Mouse (Mus musculus): ENCODE results near the gene Orai2. TPM values are rescaled to one million over a fixed set of nuclear protein-coding genes. Genes with fewer than 3 reads are reported as not detected.
A peak's percentile ranks its signal among the peaks of the same experiment; 100 is the strongest.
"Not testable (repeated sequence)": the region's sequence is repeated elsewhere in the genome, so short reads cannot be mapped to it uniquely, and the experiment has no call there.

The Orai2 gene
- polyA plus RNA-seq (2016; fragmentation: Nextera tagmentation; extraction: Ambion mirVana), result 18.6 and 18.9 TPM in 2 replicates

- peak; percentile 89 for ATAC-seq (ENCODE audit: low FRiP score, low read depth)
- H3K4me1 ChIP-seq, result peaks cover 10% of the 10 kb centered on the region
- H3K36me3 ChIP-seq, result peaks cover 4% of the 10 kb centered on the region; the same call in 1 of the 2 replicates
- H3K27me3 ChIP-seq (replicated peaks), result no peaks in the 10 kb centered on the region
- peak within 1 kb of the TSS; percentile 97 for H3K4me2 ChIP-seq (replicated peaks)
- H3K9me3 ChIP-seq, result peaks cover 7% of the 10 kb centered on the region; the same call in 1 of the 2 replicates
- 5% methylated on average over 49 of the region's 49 CpGs for WGBS
- no peak within 1 kb of the TSS for H3K27ac ChIP-seq
- H3K9ac ChIP-seq, result peak within 1 kb of the TSS; percentile 73
- peak within 1 kb of the TSS; percentile 59 for H3K4me3 ChIP-seq
These were observed at the start of gene Orai2 for GRCm38 (mm10) chr5:136170512-136171362. Gene Orai2, minus strand, starts transcription at chr5:136170713.

- ATAC-seq (ENCODE audit: low FRiP score, low read depth), result no peak
- H3K27me3 ChIP-seq (replicated peaks), result no peaks in the 10 kb centered on the region
- H3K36me3 ChIP-seq, result peaks cover 41% of the 10 kb centered on the region
- 86% methylated on average over 12 of the region's 12 CpGs for WGBS
- H3K9me3 ChIP-seq, result no peaks in the 10 kb centered on the region
- H3K4me3 ChIP-seq, result no peak overlapping the region
- no peak overlapping the region for H3K4me2 ChIP-seq (replicated peaks)
- no peak overlapping the region for H3K9ac ChIP-seq
- H3K27ac ChIP-seq, result no peak overlapping the region
- no peaks in the 10 kb centered on the region for H3K4me1 ChIP-seq
These were observed 48.1 kb upstream of the Orai2 start for GRCm38 (mm10) chr5:136218585-136218984.

GRCm38 (mm10) chr5:136217932-136218381 is 47.4 kb upstream of the Orai2 start:
- Histone ChIP-seq H3K36me3 (peaks cover 35% of the 10 kb centered on the region), H3K4me2 (replicated peaks) (no peak overlapping the region), H3K4me1 (no peaks in the 10 kb centered on the region), H3K9ac (no peak overlapping the region), H3K9me3 (no peaks in the 10 kb centered on the region), H3K27me3 (replicated peaks) (no peaks in the 10 kb centered on the region), H3K4me3 (no peak overlapping the region), H3K27ac (no peak overlapping the region)
- 72% methylated on average over 4 of the region's 4 CpGs for WGBS
- ATAC-seq (ENCODE audit: low FRiP score, low read depth), result no peak

GRCm38 (mm10) chr5:136217004-136217665 is 46.6 kb upstream of the Orai2 start:
- no peak overlapping the region for H3K4me3 ChIP-seq
- H3K9me3 ChIP-seq, result no peaks in the 10 kb centered on the region
- H3K27ac ChIP-seq, result no peak overlapping the region
- no peak for ATAC-seq (ENCODE audit: low FRiP score, low read depth)
- 87% methylated on average over 18 of the region's 18 CpGs for whole genome bisulfite sequencing
- no peaks in the 10 kb centered on the region for H3K4me1 ChIP-seq
- no peaks in the 10 kb centered on the region for H3K27me3 ChIP-seq (replicated peaks)
- peaks cover 33% of the 10 kb centered on the region for H3K36me3 ChIP-seq
- no peak overlapping the region for H3K4me2 ChIP-seq (replicated peaks)
- no peak overlapping the region; the same call in 1 of the 2 replicates for H3K9ac ChIP-seq

GRCm38 (mm10) chr5:136215958-136216357 is 45.4 kb upstream of the Orai2 start:
- H3K4me3 ChIP-seq, result no peak overlapping the region
- ATAC-seq (ENCODE audit: low FRiP score, low read depth), result no peak
- H3K4me1 ChIP-seq, result no peaks in the 10 kb centered on the region
- H3K4me2 ChIP-seq (replicated peaks), result no peak overlapping the region
- no peaks in the 10 kb centered on the region for H3K9me3 ChIP-seq
- H3K36me3 ChIP-seq, result peaks cover 23% of the 10 kb centered on the region; the same call in 1 of the 2 replicates
- no peak overlapping the region for H3K9ac ChIP-seq
- no peaks in the 10 kb centered on the region for H3K27me3 ChIP-seq (replicated peaks)
- 87% methylated on average over 5 of the region's 5 CpGs for WGBS
- no peak overlapping the region for H3K27ac ChIP-seq

- 91% methylated on average over 3 of the region's 3 CpGs for WGBS
These were observed 44.7 kb upstream of the Orai2 start for GRCm38 (mm10) chr5:136215211-136215610.

GRCm38 (mm10) chr5:136213716-136214115 is 43.2 kb upstream of the Orai2 start:
- no peak overlapping the region for H3K4me3 ChIP-seq
- ATAC-seq (ENCODE audit: low FRiP score, low read depth), result no peak
- H3K27me3 ChIP-seq (replicated peaks), result no peaks in the 10 kb centered on the region
- WGBS, result 82% methylated on average over 5 of the region's 5 CpGs
- H3K4me1 ChIP-seq, result no peaks in the 10 kb centered on the region
- no peak overlapping the region for H3K4me2 ChIP-seq (replicated peaks)
- no peak overlapping the region for H3K9ac ChIP-seq
- H3K9me3 ChIP-seq, result no peaks in the 10 kb centered on the region
- H3K27ac ChIP-seq, result no peak overlapping the region
- H3K36me3 ChIP-seq, result peaks cover 3% of the 10 kb centered on the region; the same call in 1 of the 2 replicates

More at GRCm38 (mm10) chr5:136215211-136215610, 44.7 kb upstream of the Orai2 start:
- peaks cover 16% of the 10 kb centered on the region; the same call in 1 of the 2 replicates for H3K36me3 ChIP-seq
- no peak overlapping the region for H3K27ac ChIP-seq
- H3K9ac ChIP-seq, result no peak overlapping the region
- no peaks in the 10 kb centered on the region for H3K4me1 ChIP-seq
- H3K27me3 ChIP-seq (replicated peaks), result no peaks in the 10 kb centered on the region
- no peak overlapping the region for H3K4me3 ChIP-seq
- no peak for ATAC-seq (ENCODE audit: low FRiP score, low read depth)
- no peak overlapping the region for H3K4me2 ChIP-seq (replicated peaks)
- H3K9me3 ChIP-seq, result no peaks in the 10 kb centered on the region

GRCm38 (mm10) chr5:136212716-136213115 is 42.2 kb upstream of the Orai2 start:
- Histone ChIP-seq H3K9ac (no peak overlapping the region), H3K4me2 (replicated peaks) (no peak overlapping the region), H3K4me1 (no peaks in the 10 kb centered on the region), H3K27ac (no peak overlapping the region), H3K27me3 (replicated peaks) (no peaks in the 10 kb centered on the region), H3K9me3 (no peaks in the 10 kb centered on the region), H3K36me3 (no peaks in the 10 kb centered on the region), H3K4me3 (no peak overlapping the region)
- ATAC-seq (ENCODE audit: low FRiP score, low read depth), result no peak
- WGBS, result 91% methylated on average over 11 of the region's 11 CpGs

GRCm38 (mm10) chr5:136211341-136212102 is 41.0 kb upstream of the Orai2 start:
- H3K9me3 ChIP-seq; H3K4me1 ChIP-seq; H3K27ac ChIP-seq; H3K4me3 ChIP-seq; H3K27me3 ChIP-seq (replicated peaks); ATAC-seq (ENCODE audit: low FRiP score, low read depth); H3K4me2 ChIP-seq (replicated peaks); H3K9ac ChIP-seq; H3K36me3 ChIP-seq: not testable (repeated sequence)
- WGBS, result 90% methylated on average over 14 of the region's 14 CpGs

GRCm38 (mm10) chr5:136210549-136210948 is 40.0 kb upstream of the Orai2 start:
- H3K4me1 ChIP-seq, result no peaks in the 10 kb centered on the region
- no peak for ATAC-seq (ENCODE audit: low FRiP score, low read depth)
- H3K27me3 ChIP-seq (replicated peaks), result no peaks in the 10 kb centered on the region
- WGBS, result 71% methylated on average over 5 of the region's 5 CpGs
- H3K4me2 ChIP-seq (replicated peaks), result no peak overlapping the region
- no peak overlapping the region for H3K4me3 ChIP-seq
- H3K9ac ChIP-seq, result no peak overlapping the region
- no peaks in the 10 kb centered on the region for H3K36me3 ChIP-seq
- H3K27ac ChIP-seq, result no peak overlapping the region
- no peaks in the 10 kb centered on the region for H3K9me3 ChIP-seq

- Histone ChIP-seq H3K27ac (no peak overlapping the region), H3K36me3 (peaks cover 4% of the 10 kb centered on the region), H3K9ac (no peak overlapping the region), H3K27me3 (replicated peaks) (no peaks in the 10 kb centered on the region), H3K4me1 (peaks cover 6% of the 10 kb centered on the region), H3K4me2 (replicated peaks) (no peak overlapping the region), H3K9me3 (no peaks in the 10 kb centered on the region), H3K4me3 (no peak overlapping the region)
- ATAC-seq (ENCODE audit: low FRiP score, low read depth), result peak; percentile 34; the same call in 1 of the 2 replicates
- 34% methylated on average over 7 of the region's 7 CpGs for WGBS
These were observed 31.3 kb upstream of the Orai2 start for GRCm38 (mm10) chr5:136201832-136202231.

GRCm38 (mm10) chr5:136199526-136199925 is 29.0 kb upstream of the Orai2 start:
- Histone ChIP-seq H3K27me3 (replicated peaks) (no peaks in the 10 kb centered on the region), H3K4me1 (peaks cover 6% of the 10 kb centered on the region), H3K36me3 (peaks cover 27% of the 10 kb centered on the region), H3K9ac (peak overlapping the region; percentile 75), H3K27ac (no peak overlapping the region), H3K4me2 (replicated peaks) (peak overlapping the region; percentile 90), H3K9me3 (peaks cover 4% of the 10 kb centered on the region; the same call in 1 of the 2 replicates), H3K4me3 (peak overlapping the region; percentile 73)
- no peak; the same call in 1 of the 2 replicates for ATAC-seq (ENCODE audit: low FRiP score, low read depth)
- WGBS, result 44% methylated on average over 11 of the region's 11 CpGs

All from neural tube, embryonic 12.5 days (tissue).